Comparison of ENCODE assay signal across 22 mouse cellular contexts in genomic region chr1:193359199-193359598, GRCm38 (mm10). TPM values are rescaled to one million over a fixed set of nuclear protein-coding genes. Genes with fewer than 3 reads are reported as not detected.
"Had no signal": no experiment of that assay in that cellular context is flagged by ENCODE, and none has a peak within 500 bp of the region (broad histone marks: within the 10 kb centered on the region; RNA-seq: fewer than 3 reads in every experiment).

No protein-coding gene starts in this region.

- H3K36me3 ChIP-seq: heart, embryonic 12.5 days; intestine, embryonic 15.5 days had no signal

- H3K9me3 ChIP-seq: heart, embryonic 10.5 days; heart, embryonic 12.5 days; hindbrain, embryonic 13.5 days; hindbrain, embryonic 15.5 days; intestine, embryonic 15.5 days; limb, embryonic 10.5 days; limb, embryonic 12.5 days had no signal

- H3K9ac ChIP-seq: heart, embryonic 12.5 days; hindbrain, embryonic 13.5 days; hindbrain, embryonic 15.5 days; intestine, embryonic 15.5 days; limb, embryonic 12.5 days had no signal

- H3K4me3 ChIP-seq: gastrocnemius, adult 2 months; heart, embryonic 10.5 days; heart, embryonic 12.5 days; hindbrain, embryonic 13.5 days; hindbrain, embryonic 15.5 days; intestine, embryonic 15.5 days; layer of hippocampus, adult 2 months; limb, embryonic 10.5 days; limb, embryonic 12.5 days had no signal

- DNase-seq: gastrocnemius, adult 2 months; gastrocnemius, postnatal 10 days; gastrocnemius, postnatal 25 days; heart, adult 18-20 months; heart, postnatal 14 days; heart, postnatal 36 days; kidney, adult 18-20 months; kidney, adult 8-10 months; liver had no signal

- H3K4me1 ChIP-seq: intestine, embryonic 15.5 days had no signal

- H3K27ac ChIP-seq: gastrocnemius, adult 2 months; heart, embryonic 10.5 days; hindbrain, embryonic 13.5 days; hindbrain, embryonic 15.5 days; intestine, embryonic 15.5 days; layer of hippocampus, adult 2 months; limb, embryonic 10.5 days; limb, embryonic 12.5 days had no signal

- H3K4me2 ChIP-seq: heart, embryonic 12.5 days; hindbrain, embryonic 13.5 days; hindbrain, embryonic 15.5 days; intestine, embryonic 15.5 days; limb, embryonic 12.5 days had no signal

- H3K27me3 ChIP-seq: heart, embryonic 12.5 days; hindbrain, embryonic 13.5 days; hindbrain, embryonic 15.5 days; intestine, embryonic 15.5 days; limb, embryonic 12.5 days had no signal

- ATAC-seq: forebrain, embryonic 16.5 days; inflammation-experienced regulatory T-cells, adult 6 months; intestine, embryonic 15.5 days; intestine, postnatal 0 days had no signal

RNA-seq across cellular contexts. Expression of gene Camk1g, which starts 10.9 kb away (rescaled TPM):
- total RNA-seq: granulocyte monocyte progenitor cell, adult 5-6 weeks; hematopoietic stem cell, adult 5-6 weeks had no signal
- polyA plus RNA-seq: inflammation-experienced regulatory T-cells, adult 6 months had no signal
